Mouse (Mus musculus) lung, postnatal 36 days (tissue): ENCODE results near the gene Sptb.

Experiments
- DNase-seq: peaks from one replicate; pipeline ENCODE4 v3.0.0; 2022; ENCODE audit warnings: mixed read lengths

Sptb gene

DNA sequence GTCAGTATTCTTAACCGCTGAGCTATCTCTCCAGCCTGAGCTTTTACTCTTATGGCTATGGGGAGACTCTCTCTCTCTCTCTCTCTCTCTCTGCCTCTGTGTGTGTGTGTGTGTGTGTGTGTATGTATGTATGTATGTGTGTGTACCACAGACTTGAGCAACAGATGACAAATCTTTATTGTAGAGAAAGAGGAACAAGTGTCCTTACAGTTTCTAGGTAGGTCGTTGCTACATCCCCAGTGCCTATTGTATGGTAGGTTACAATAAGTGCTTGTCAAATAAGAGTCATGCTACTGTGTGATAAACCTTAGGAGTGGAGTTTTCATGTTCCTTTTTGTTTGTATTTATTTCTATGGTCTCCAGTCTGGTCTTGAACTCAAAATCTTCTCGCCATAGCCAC, 170.2 kb downstream of the Sptb start:
- DNase-seq = no peak

- peak; percentile 76 for DNase-seq
Measured at GRCm38 (mm10) chr12:76537434-76537833, 172.9 kb downstream of the Sptb start.

DNA sequence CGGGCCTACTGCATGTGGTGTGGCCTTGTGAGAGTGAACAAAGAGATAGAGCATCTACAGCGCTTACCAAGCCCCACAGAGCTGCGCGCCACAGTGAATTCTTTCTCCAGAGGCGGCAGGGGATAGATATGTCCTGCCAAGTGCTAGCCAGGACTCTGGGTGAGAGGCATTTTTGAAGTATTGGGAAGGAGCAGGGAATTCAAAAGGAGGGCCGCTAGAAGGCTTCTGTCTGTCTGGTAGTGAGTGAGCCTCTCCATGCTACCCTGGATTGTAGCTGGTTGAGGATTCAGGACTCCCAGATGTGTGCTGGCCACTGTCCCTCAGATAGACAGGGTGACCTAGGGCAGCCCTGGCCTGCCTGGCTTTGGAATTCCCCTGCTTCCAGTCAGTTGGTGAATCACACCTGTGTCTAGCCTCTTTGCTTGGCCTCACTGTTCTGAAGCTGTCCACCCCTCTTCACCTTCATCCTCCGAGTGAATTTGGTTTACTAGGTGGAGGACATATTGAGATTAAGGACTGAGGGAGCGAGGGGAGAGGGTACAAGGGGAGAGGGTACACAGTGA, 173.7 kb downstream of the Sptb start:
- no peak for DNase-seq

DNA sequence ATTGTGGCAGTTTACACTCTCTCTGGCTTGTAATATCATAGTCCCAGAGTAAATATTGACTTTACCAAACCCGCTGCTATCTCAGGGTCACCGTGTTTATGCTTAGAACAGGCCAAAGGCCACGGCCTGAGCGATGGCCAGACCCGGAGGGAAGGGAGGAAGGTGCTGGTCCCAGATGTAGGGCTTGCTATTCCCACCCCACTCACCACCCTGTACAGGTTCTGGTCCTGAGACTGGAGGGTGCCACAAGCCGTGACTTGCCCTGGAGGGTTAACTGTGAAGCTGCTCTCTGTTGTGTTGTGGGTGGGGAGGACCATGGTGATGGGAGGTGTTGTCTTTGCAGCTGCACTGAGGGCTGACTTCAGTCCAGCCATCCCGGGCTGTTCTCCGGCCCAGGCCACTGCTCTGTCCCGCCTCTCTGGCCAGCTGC, 174.9 kb downstream of the Sptb start:
- DNase-seq = no peak

GRCm38 (mm10) chr12:76534641-76535283, 175.6 kb downstream of the Sptb start:
- DNase-seq = peak; percentile 30

- peak; percentile 34 for DNase-seq
Measured at GRCm38 (mm10) chr12:76534233-76534632, 176.1 kb downstream of the Sptb start.

DNA sequence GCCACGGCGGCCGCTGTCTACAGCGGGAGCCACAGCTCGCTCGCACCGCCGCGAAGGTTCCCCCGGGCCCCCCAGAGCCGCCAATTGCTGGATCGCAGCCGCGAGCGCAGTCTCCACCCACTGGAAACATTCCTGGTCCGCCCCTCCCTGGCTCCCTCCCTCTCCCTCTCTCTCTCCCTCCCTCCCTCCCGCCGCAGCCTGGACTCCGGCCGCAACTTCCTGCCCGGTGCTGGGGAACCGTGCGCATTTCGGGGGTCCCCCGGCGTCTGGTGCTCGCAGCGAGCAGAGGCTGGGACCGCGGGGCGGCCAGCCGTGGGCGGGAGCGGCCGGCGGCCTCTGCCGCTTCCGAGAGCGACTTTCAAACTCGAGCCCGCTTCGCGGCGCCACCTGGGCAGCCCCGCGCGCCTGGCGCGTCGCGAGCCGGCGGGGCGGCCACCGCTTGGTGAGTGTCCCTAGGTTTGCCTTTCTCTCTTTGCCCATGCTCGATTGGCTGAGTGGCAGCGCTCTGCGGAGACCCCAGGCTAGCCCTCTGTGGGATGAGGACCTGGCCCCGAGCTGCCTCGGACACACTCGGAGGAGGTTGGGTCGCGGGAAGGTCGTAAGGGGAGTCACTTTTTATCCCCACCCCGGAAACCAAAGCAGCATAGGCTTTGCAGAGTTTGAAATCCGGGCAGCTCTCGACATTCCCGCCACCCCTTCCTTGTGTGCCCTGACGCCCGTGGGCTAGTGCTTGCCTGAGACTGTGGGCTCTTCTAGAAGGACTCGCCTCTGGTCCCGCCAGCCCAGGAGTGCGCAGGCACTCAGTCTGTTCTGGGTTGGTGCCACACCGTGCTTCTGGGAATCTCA, 176.7 kb downstream of the Sptb start:
- DNase-seq = peak; percentile 72

- no peak for DNase-seq
Measured at GRCm38 (mm10) chr12:76532926-76533376, 177.4 kb downstream of the Sptb start.

DNA sequence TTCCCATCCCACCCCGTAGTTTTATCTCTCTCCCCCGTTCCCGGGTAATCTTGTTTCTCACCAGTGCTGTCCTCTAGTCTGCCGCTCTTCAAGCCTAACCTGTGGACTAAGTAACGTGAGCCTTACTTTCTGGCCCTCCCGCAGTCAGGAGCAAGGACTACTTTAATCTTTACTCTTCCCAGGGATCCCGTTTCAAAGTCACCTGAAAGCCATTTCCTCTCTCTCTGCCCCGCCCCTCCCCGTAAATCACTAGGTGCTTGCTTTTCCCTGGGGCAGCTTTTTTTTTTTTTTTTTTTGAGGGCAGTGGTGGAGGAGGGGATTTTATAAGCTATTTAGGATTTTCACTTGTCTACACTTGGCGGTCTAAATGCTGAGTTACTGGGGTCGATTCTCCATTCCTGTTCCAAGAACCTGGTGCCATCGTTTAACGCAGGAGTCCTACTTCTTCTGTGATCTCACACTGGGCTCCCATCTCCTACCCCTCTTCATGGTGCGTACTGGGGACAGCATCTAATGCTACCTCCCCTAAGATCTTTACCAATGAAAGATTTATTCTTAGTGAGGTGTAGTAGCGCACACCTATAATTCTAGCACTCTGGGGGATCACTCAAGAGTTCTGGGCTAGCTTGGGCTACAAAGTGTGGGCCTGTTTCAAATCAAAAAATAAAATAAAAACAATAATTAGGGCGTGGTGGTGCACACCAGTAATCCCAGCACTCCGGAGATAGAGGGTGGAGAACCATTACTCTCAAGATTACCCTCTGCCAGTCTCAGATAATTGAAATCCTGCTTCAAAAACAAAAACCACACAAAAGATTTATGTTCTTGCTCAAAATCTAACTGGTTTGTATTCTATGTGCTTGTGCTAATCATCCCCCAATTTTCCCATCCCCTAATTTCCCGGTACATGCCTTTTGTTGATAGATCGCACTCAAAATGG, 178.1 kb downstream of the Sptb start:
- peak; percentile 22 for DNase-seq

DNA sequence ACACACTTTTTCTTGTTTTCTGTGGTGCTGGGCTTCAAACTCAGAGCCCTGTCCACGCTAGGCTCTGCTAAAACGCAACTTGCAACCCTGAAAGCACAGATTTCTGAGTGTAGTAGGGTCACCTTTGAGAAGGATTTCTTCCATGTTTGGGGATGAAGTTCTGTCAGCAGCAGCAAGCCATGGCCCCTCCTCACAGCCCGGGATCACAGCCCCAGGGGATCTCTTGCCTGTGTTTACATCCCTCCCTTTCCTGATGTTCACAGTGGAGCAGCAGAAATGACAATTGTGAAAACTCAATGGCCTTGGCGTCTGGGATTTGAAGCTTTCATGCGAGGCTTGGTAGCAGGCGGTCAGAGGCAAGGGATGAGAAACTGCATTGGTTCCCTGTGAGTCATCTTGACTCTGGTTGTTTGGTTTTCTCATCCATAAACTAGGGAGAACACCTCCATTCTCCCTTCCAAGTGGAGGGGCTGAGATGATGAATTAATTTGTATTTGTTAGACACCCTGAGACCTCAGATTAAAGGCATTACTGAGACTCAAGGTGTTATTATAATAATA, 179.7 kb downstream of the Sptb start, which contains the start of gene Plekhg3:
Plekhg3 (plus strand) TSS at position 312 of the 560 bp plus-strand sequence.
- no peak for DNase-seq
